Mouse (Mus musculus) monocyte, adult 59 days (primary cell): ENCODE data around the gene Itfg2. TPM values are rescaled to one million over a fixed set of nuclear protein-coding genes. Genes with fewer than 3 reads are reported as not detected.

Experiments used
- total RNA-seq, 2 experiments: library from RNA; stranded (reverse); gene quantifications; one replicate each; pipeline ENCODE4 v1.2.4; 2023

Itfg2 gene
- total RNA-seq = 10 to 100 TPM; 13.9 to 20.6 TPM

GRCm38 (mm10) chr6:128424269-128425019, at the start of gene Itfg2:
Itfg2 (minus strand) TSS chr6:128424931.

DNA sequence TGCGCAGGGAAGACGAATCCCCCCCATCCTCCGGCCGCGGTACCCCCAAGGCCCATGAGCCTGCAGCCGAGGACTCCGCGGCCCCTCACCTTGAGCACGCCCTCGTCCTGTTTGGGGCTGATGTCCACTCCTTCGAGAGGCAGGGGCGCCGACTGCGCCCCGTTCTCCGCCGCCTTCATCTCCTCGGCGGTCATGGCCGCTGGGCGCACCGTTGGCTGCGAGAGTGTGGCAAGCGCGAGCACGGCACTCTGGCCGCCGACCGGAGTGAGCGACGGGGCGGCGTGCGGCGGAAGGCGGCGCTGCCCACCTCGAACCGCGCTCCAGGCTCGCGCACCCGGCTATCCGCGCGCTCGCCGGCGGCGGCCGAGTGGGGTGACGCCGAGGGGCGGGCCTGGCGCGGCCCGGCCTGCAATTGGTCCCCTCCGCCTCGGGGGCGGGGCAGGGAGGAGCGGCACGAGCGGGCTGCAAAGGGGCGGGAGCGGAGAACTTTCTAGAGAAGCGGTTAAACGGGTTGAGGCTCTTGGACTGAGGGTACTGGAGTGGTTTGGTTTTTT, 13.7 kb upstream of the Itfg2 start, which contains the start of gene Fkbp4:
Gene Fkbp4 (minus strand): TSS at position 361 of the 554 bp plus-strand sequence.

GRCm38 (mm10) chr6:128398996-128399395, 25.7 kb downstream of the Itfg2 start, which contains the start of gene Nrip2:
Nrip2 (plus strand) TSS chr6:128399296.

DNA sequence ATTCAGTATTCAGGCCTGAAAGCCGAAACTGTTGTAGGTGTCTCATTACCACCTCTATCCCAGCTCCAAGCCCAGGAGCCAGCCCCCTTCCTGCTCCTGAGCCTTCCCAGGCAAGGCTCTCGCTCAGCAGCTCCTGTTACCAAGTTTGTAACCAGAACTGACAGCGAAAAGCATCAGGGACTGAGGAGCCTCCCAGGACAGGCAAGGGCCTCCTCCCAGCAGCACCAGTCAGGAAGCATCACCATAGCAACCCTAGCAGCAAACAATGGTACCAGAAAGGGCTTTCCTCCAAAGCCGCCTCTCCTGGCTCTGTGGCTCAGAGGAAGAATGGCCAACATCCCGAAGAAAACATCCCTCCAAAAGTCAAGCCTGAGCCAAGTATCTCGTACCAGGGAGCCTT, 49.5 kb downstream of the Itfg2 start, which contains the start of the genes Tex52 and Gm44596:
Gene Tex52 (plus strand): TSS at position 265 of the 400 bp plus-strand sequence.
Gene Gm44596 (plus strand): TSS at position 312 of the 400 bp plus-strand sequence.

GRCm38 (mm10) chr6:128362381-128363006, 62.2 kb downstream of the Itfg2 start, which contains the start of the genes Rhno1 and Foxm1:
Rhno1 (minus strand) TSS chr6:128362911.
Foxm1 (plus strand) TSS chr6:128362967.

Other genes with a start within 250 kb of the Itfg2 start
- not detected for gene Tead4, start 124.1 kb downstream of the Itfg2 start, total RNA-seq
- under 1 TPM; 0.73 to 0.94 TPM for gene Tulp3, start 69.1 kb downstream of the Itfg2 start, total RNA-seq
- gene Rhno1, start 62.0 kb downstream of the Itfg2 start, total RNA-seq = 10 to 100 TPM; 23.2 to 28.6 TPM
- gene Foxm1, start 62.0 kb downstream of the Itfg2 start, total RNA-seq = 1 to 10 TPM; 4.0 to 6.1 TPM
- not detected for gene Tex52, start 49.5 kb downstream of the Itfg2 start, total RNA-seq
- gene Gm44596, start 49.4 kb downstream of the Itfg2 start, total RNA-seq = not detected
- gene Nrip2, start 25.6 kb downstream of the Itfg2 start, total RNA-seq = not detected
- 10 to 100 TPM; 45.1 to 50.7 TPM for gene Fkbp4, start 13.7 kb upstream of the Itfg2 start, total RNA-seq
- gene Pzp, start 101.8 kb upstream of the Itfg2 start, total RNA-seq = not detected
- gene A2ml1, start 156.7 kb upstream of the Itfg2 start, total RNA-seq = not detected
- gene Klrb1a, start 198.6 kb upstream of the Itfg2 start, total RNA-seq = not detected
- gene Clec2h, start 237.5 kb upstream of the Itfg2 start, total RNA-seq = 1 to 10 TPM in 1 of 2 experiments, not detected in 1; 1.0 TPM